19 mouse cellular contexts compared by ENCODE assay signal in genomic region chr11:119191606-119192081, GRCm38 (mm10). TPM values are rescaled to one million over a fixed set of nuclear protein-coding genes. Genes with fewer than 3 reads are reported as not detected.
DNase-seq lines count a peak whose midpoint lies in the region; ATAC-seq and TF ChIP-seq lines count a peak whose summit lies in the region.
"Had no signal": no experiment of that assay in that cellular context is flagged by ENCODE, and none has a peak within 500 bp of the region (broad histone marks: within the 10 kb centered on the region; RNA-seq: fewer than 3 reads in every experiment).

No protein-coding gene starts in this region.

- H3K27ac ChIP-seq in hindbrain, embryonic 10.5 days = peak overlapping the region; percentile 76; the same call in 1 of the 2 replicates
- no peak overlapping the region for H3K27ac ChIP-seq in hindbrain, postnatal 0 days
- no peak overlapping the region for H3K27ac ChIP-seq in testis, adult 2 months (ENCODE audit: control insufficient read depth, insufficient read depth, low read depth, low read length)
- peak overlapping the region; percentile 63; the same call in 1 of the 2 replicates for H3K27ac ChIP-seq in stomach, postnatal 0 days (replicated peaks)
- no peak overlapping the region for H3K27ac ChIP-seq in left cerebral cortex, adult 2 months
- H3K27ac ChIP-seq: liver, embryonic 13.5 days had no signal

- no peaks in the 10 kb centered on the region for H3K27me3 ChIP-seq in hindbrain, embryonic 10.5 days (ENCODE audit: insufficient read depth, poor library complexity, severe bottlenecking)
- H3K27me3 ChIP-seq in hindbrain, postnatal 0 days (ENCODE audit: insufficient read depth, low read length) = no peaks in the 10 kb centered on the region
- H3K27me3 ChIP-seq in testis, adult 2 months (ENCODE audit: control insufficient read depth, insufficient read depth, low read length) = no peaks in the 10 kb centered on the region
- no peaks in the 10 kb centered on the region for H3K27me3 ChIP-seq in stomach, postnatal 0 days (ENCODE audit: control insufficient read depth, insufficient read depth, low read length)
- H3K27me3 ChIP-seq: liver, embryonic 13.5 days had no signal

- intact Hi-C loops in left cerebral cortex, adult 2 months (cut with DNase I) = loop anchor here (2.0 kb wide), 2 partner anchors 105 to 193 kb away; partner anchors contain the start of gene Cbx4

- H3K4me1 ChIP-seq in hindbrain, embryonic 10.5 days (replicated peaks) = peaks cover 47% of the 10 kb centered on the region
- H3K4me1 ChIP-seq in hindbrain, postnatal 0 days (ENCODE audit: insufficient read depth, low read length) = peaks cover 12% of the 10 kb centered on the region
- H3K4me1 ChIP-seq in testis, adult 2 months (ENCODE audit: control insufficient read depth, insufficient read depth, low read length) = peaks cover 11% of the 10 kb centered on the region
- H3K4me1 ChIP-seq in stomach, postnatal 0 days (replicated peaks; ENCODE audit: control insufficient read depth, insufficient read depth) = peaks cover 3% of the 10 kb centered on the region; the same call in 1 of the 2 replicates

- no peaks in the 10 kb centered on the region for H3K9me3 ChIP-seq in hindbrain, embryonic 10.5 days
- no peaks in the 10 kb centered on the region for H3K9me3 ChIP-seq in hindbrain, postnatal 0 days (ENCODE audit: low read length)
- no peaks in the 10 kb centered on the region for H3K9me3 ChIP-seq in stomach, postnatal 0 days (ENCODE audit: control insufficient read depth, low read length)
- H3K9me3 ChIP-seq: heart, embryonic 12.5 days; limb, embryonic 10.5 days; liver, embryonic 13.5 days had no signal

- no peak for TF ChIP-seq EP300 in stomach, postnatal 0 days (optimal IDR thresholded peaks at IDR 0.05)

- ATAC-seq in hindbrain, postnatal 0 days = no peak
- no peak for ATAC-seq in stomach, postnatal 0 days (ENCODE audit: low FRiP score, low TSS enrichment)
- ATAC-seq: activated CD4-positive, CD25-positive, alpha-beta regulatory T cell, adult 4 months; lung, postnatal 0 days had no signal

- DNase-seq in hindbrain, embryonic 10.5 days (ENCODE audit: low spot score) = no peak
- no peak for DNase-seq in hindbrain, postnatal 0 days (ENCODE audit: low spot score)
- no peak for DNase-seq in testis, postnatal 10 days (ENCODE audit: low spot score)
- peak; percentile 50 for DNase-seq in adrenal gland, postnatal 25 days
- DNase-seq in stomach, postnatal 0 days (ENCODE audit: low spot score) = no peak
- no peak for DNase-seq in left cerebral cortex, adult 2 months (ENCODE audit: extremely low spot score in 1 of 2, low spot score in 2 of 2)
- no peak for DNase-seq in gastrocnemius, postnatal 10 days
- DNase-seq: cerebellum, adult 9-10 months; gastrocnemius, postnatal 36 days; heart, postnatal 36 days; kidney, adult 11 months; kidney, postnatal 25 days; liver, embryonic 13.5 days; right cerebral cortex, adult 18-20 months had no signal

- no peak overlapping the region for H3K4me2 ChIP-seq in hindbrain, postnatal 0 days (ENCODE audit: low read depth, low read length)
- H3K4me2 ChIP-seq in stomach, postnatal 0 days (replicated peaks; ENCODE audit: low read depth) = no peak overlapping the region
- H3K4me2 ChIP-seq: heart, embryonic 12.5 days; liver, embryonic 13.5 days had no signal

- TF ChIP-seq CTCF in hindbrain, postnatal 0 days (IDR thresholded peaks at IDR 0.05; ENCODE audit: low read depth) = no peak
- TF ChIP-seq CTCF in testis, adult 2 months (IDR thresholded peaks at IDR 0.05; ENCODE audit: control insufficient read depth, insufficient read depth, insufficient replicate concordance, low read depth, low read length) = no peak
- TF ChIP-seq CTCF in stomach, postnatal 0 days (IDR thresholded peaks at IDR 0.05; ENCODE audit: low read depth) = no peak
- no peak for TF ChIP-seq CTCF in left cerebral cortex, adult 2 months (IDR thresholded peaks at IDR 0.05)

- 85% methylated on average over 9 of the region's 9 CpGs for WGBS in hindbrain, embryonic 10.5 days
- 74% methylated on average over 9 of the region's 9 CpGs for WGBS in hindbrain, postnatal 0 days
- 82% methylated on average over 9 of the region's 9 CpGs for WGBS in stomach, postnatal 0 days

- no peak overlapping the region for H3K4me3 ChIP-seq in hindbrain, embryonic 10.5 days
- H3K4me3 ChIP-seq in hindbrain, postnatal 0 days (ENCODE audit: low read length) = no peak overlapping the region
- peak overlapping the region; percentile 26; the same call in 1 of the 2 replicates for H3K4me3 ChIP-seq in testis, adult 2 months (ENCODE audit: control insufficient read depth, low read depth, low read length)
- H3K4me3 ChIP-seq in stomach, postnatal 0 days (ENCODE audit: low read depth, low read length) = no peak overlapping the region
- H3K4me3 ChIP-seq in left cerebral cortex, adult 2 months = no peak overlapping the region
- H3K4me3 ChIP-seq: heart, embryonic 12.5 days; limb, embryonic 10.5 days; liver, embryonic 13.5 days had no signal

- H3K36me3 ChIP-seq in hindbrain, embryonic 10.5 days = peaks cover 29% of the 10 kb centered on the region
- no peaks in the 10 kb centered on the region for H3K36me3 ChIP-seq in hindbrain, postnatal 0 days (ENCODE audit: insufficient read depth, low read length)
- no peaks in the 10 kb centered on the region for H3K36me3 ChIP-seq in testis, adult 2 months (ENCODE audit: control insufficient read depth, insufficient read depth, low read length)
- H3K36me3 ChIP-seq in stomach, postnatal 0 days (ENCODE audit: control insufficient read depth, insufficient read depth, low read length) = no peaks in the 10 kb centered on the region
- H3K36me3 ChIP-seq: heart, embryonic 12.5 days; liver, embryonic 13.5 days had no signal

- TF ChIP-seq POLR2A in testis, adult 2 months (IDR thresholded peaks at IDR 0.05; ENCODE audit: control insufficient read depth, low read depth, low read length) = no peak

- H3K9ac ChIP-seq in hindbrain, postnatal 0 days (replicated peaks; ENCODE audit: low read length) = no peak overlapping the region
- no peak overlapping the region for H3K9ac ChIP-seq in stomach, postnatal 0 days (ENCODE audit: low read length)
- H3K9ac ChIP-seq: heart, embryonic 12.5 days; liver, embryonic 13.5 days had no signal

RNA-seq across cellular contexts. Expression of gene Tbc1d16, which starts 36.7 kb away (rescaled TPM):
- 29.5 and 37.9 TPM in 2 replicates for polyA plus RNA-seq in hindbrain, embryonic 10.5 days (2016; fragmentation: Nextera tagmentation; extraction: Ambion mirVana)
- 161 and 182 TPM in 2 replicates for total RNA-seq in hindbrain, postnatal 0 days (2014; rRNA removed)
- polyA plus RNA-seq in hindbrain, postnatal 0 days (2015; fragmentation: Nextera tagmentation; extraction: Ambion mirVana) = 42.1 and 43.9 TPM in 2 replicates
- 1.1 and 1.2 TPM in 2 replicates for polyA plus RNA-seq in testis, adult 2 months (2012; rRNA removed)
- 12.7 and 14.3 TPM in 2 replicates for total RNA-seq in adrenal gland, postnatal 25 days (2021)
- 4.8 and 6.3 TPM in 2 replicates for polyA plus RNA-seq in stomach, postnatal 0 days (2015; fragmentation: Nextera tagmentation; extraction: Ambion mirVana)
- 10 to 100 TPM; 25.2 to 34.6 TPM for total RNA-seq in left cerebral cortex, adult 2 months (2021)
- total RNA-seq in gastrocnemius, postnatal 10 days (2021) = 10 to 100 TPM; 17.0 to 17.8 TPM

RNA-seq across cellular contexts. Expression of gene Ccdc40, which starts 36.7 kb away (rescaled TPM):
- 20.0 and 21.3 TPM in 2 replicates for polyA plus RNA-seq in hindbrain, embryonic 10.5 days (2016; fragmentation: Nextera tagmentation; extraction: Ambion mirVana)
- total RNA-seq in hindbrain, postnatal 0 days (2014; rRNA removed) = 11.5 and 12.5 TPM in 2 replicates
- 9.7 and 10.3 TPM in 2 replicates for polyA plus RNA-seq in hindbrain, postnatal 0 days (2015; fragmentation: Nextera tagmentation; extraction: Ambion mirVana)
- polyA plus RNA-seq in testis, adult 2 months (2012; rRNA removed) = 73.2 and 78.5 TPM in 2 replicates
- total RNA-seq in adrenal gland, postnatal 25 days (2021) = 0.29 and 1.7 TPM in 2 replicates
- 0.92 and 1.2 TPM in 2 replicates for polyA plus RNA-seq in stomach, postnatal 0 days (2015; fragmentation: Nextera tagmentation; extraction: Ambion mirVana)
- 1 to 10 TPM; 1.3 to 1.5 TPM for total RNA-seq in left cerebral cortex, adult 2 months (2021)
- total RNA-seq in gastrocnemius, postnatal 10 days (2021) = under 1 TPM in 1 of 2 experiments, not detected in 1; 0.31 TPM
- total RNA-seq: gastrocnemius, postnatal 36 days had no signal

Comparison
In these comparisons a context has a peak if more than half of its experiments do, and no peak if none do; other contexts are left out.
1. H3K27ac ChIP-seq: peak in hindbrain, embryonic 10.5 days (single experiment) and stomach, postnatal 0 days (single experiment); none in hindbrain, postnatal 0 days (single experiment), testis, adult 2 months (single experiment) and left cerebral cortex, adult 2 months (single experiment).